Mouse (Mus musculus) midbrain, postnatal 0 days (tissue): ENCODE data around the gene Cbs. TPM values are rescaled to one million over a fixed set of nuclear protein-coding genes. Genes with fewer than 3 reads are reported as not detected.

Experiments
- ATAC-seq: fragments of 200-750 bp; cut with Nextera tagmentation; 2 replicates; pipeline ENCODE4 v1.8.0; 2017; ENCODE audit warnings: moderate number of reproducible peaks, mild to moderate bottlenecking, moderate TSS enrichment, moderate library complexity; ENCODE audit not compliant: low FRiP score
- DNase-seq: peaks from one replicate; pipeline ENCODE4 v3.0.0-alpha.2; 2015; ENCODE audit warnings: low spot score
- H3K27ac ChIP-seq: fragments of 300-500 bp; sonication (generic); 2 replicates; pipeline ENCODE4 v1.5.1; 2014; ENCODE audit warnings: low read depth, mild to moderate bottlenecking, low read length, mixed read lengths
- H3K27me3 ChIP-seq: fragments of 300-500 bp; sonication (generic); 2 replicates; pipeline ENCODE4 v1.6.1; 2014; ENCODE audit warnings: low read length, control low read depth, mixed read lengths; ENCODE audit not compliant: insufficient read depth
- H3K36me3 ChIP-seq: fragments of 300-500 bp; sonication (generic); 2 replicates; pipeline ENCODE4 v1.6.1; 2014; ENCODE audit warnings: low read length, control low read depth, mixed read lengths; ENCODE audit not compliant: insufficient read depth
- H3K4me1 ChIP-seq: fragments of 300-500 bp; sonication (generic); 2 replicates; pipeline ENCODE4 v1.6.1; 2014; ENCODE audit warnings: mild to moderate bottlenecking, control low read depth, antibody characterized with exemption, low read length, mixed read lengths; ENCODE audit not compliant: insufficient read depth
- H3K4me2 ChIP-seq: fragments of 300-500 bp; sonication (generic); 2 replicates; pipeline ENCODE4 v1.6.1; 2014; ENCODE audit warnings: low read depth, mild to moderate bottlenecking, low read length, mixed read lengths; ENCODE audit not compliant: poor library complexity, severe bottlenecking
- H3K4me3 ChIP-seq: fragments of 300-500 bp; sonication (generic); 2 replicates; pipeline ENCODE4 v1.5.1; 2014; ENCODE audit warnings: low read depth, mild to moderate bottlenecking, low read length, moderate library complexity
- H3K9ac ChIP-seq: fragments of 300-500 bp; sonication (generic); replicated peaks from 2 replicates; pipeline ENCODE4 v1.6.1; 2014; ENCODE audit warnings: mild to moderate bottlenecking, low read length, moderate library complexity, mixed read lengths; ENCODE audit not compliant: poor library complexity, severe bottlenecking
- H3K9me3 ChIP-seq: fragments of 300-500 bp; sonication (generic); 2 replicates; pipeline ENCODE4 v1.6.1; 2016; ENCODE audit warnings: low read length, control low read depth
- CTCF ChIP-seq: IDR thresholded peaks from 2 replicates; pipeline ENCODE4 v1.5.1; 2016; ENCODE audit warnings: antibody characterized with exemption, mild to moderate bottlenecking
- WGBS: fragments of 180-500 bp; shearing (Covaris S2); extraction: QIAGEN DNeasy Blood & Tissue Kit; methylation state at CpG from one replicate; pipeline ENCODE4 v1.1.7; 2014; 5-methylcytosine and 5-hydroxymethylcytosine counted together
- microRNA-seq: library from miRNA; unstranded; fragments of <30 nt; microRNA quantifications from one replicate; pipeline ENCODE4, GENCODE M21; 2016; ENCODE audit warnings: borderline number of aligned reads
- polyA plus RNA-seq: library from polyadenylated mRNA; unstranded; fragments of >200 nt; fragmentation: Nextera tagmentation; extraction: Ambion mirVana; gene quantifications from 2 replicates; pipeline ENCODE4 v1.2.1, GENCODE M21; 2015
- total RNA-seq: library from RNA; depleted of rRNA; stranded (reverse); fragments of >200 nt; gene quantifications from 2 replicates; pipeline ENCODE4 v1.2.3, GENCODE M21; 2014; rRNA removed

Cbs gene
- total and polyA plus RNA-seq, 2 experiments from 2014 or later = 16.3 to 29.6 TPM

DNA sequence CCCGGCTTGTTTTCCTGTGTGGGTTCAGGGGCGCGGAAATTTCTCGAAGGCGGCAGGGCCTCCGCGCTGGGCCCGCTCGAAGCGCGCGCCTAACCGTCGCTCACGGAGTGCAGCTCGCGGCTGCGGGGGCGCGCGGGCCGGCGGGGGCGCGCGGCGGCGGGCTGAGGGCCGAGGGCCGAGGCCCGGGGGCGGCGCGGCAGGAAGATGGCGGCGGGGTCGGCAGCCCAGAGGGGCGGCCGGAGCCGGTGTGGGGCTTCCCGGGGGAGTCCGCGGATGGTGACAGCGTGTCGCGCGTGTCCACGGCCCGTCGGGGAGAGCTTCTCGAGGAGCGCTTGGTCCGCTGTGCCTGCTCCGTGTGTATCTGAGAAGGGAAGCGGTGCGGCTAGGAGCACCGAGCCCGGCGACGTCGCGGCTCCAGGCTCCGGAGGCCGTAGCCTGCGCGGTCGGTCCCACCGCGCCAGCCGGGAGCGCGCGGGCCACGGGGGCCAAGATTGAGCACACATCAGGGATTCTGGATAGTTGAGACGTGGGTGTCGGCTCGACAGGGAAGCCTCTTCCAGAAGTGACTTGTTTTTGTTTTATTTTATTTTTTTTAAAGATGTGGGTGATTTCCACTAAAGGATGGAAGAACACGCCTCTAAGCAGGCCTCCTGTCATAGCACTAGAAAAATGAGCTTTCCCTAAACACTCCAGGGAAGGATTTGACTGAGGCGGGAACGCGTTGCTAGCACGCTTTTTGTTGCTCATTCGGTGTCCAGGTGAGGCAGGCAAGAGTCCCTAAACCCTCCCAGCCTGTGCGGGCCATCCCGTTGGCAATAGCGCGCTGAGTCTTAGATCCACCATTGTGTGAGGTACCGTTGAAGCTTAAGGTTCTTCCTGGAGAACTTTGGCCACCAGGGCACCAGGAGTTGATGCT is 71.6 kb downstream of the Cbs start:
- peak overlapping the region; percentile 89 for H3K4me2 ChIP-seq
- peak overlapping the region; percentile 84 for H3K9ac ChIP-seq
- TF ChIP-seq CTCF = peak; percentile 31
- DNase-seq (peak; percentile 86), ATAC-seq (peak; percentile 55)
- H3K27ac ChIP-seq = peak overlapping the region; percentile 99
- H3K4me3 ChIP-seq = peak overlapping the region; percentile 85
- peaks cover 31% of the 10 kb centered on the region for H3K4me1 ChIP-seq
- under 1% methylated on average over 69 of the region's 88 CpGs for WGBS
- H3K27me3 ChIP-seq = no peaks in the 10 kb centered on the region
- H3K9me3 ChIP-seq = no peaks in the 10 kb centered on the region
- no peaks in the 10 kb centered on the region for H3K36me3 ChIP-seq

DNA sequence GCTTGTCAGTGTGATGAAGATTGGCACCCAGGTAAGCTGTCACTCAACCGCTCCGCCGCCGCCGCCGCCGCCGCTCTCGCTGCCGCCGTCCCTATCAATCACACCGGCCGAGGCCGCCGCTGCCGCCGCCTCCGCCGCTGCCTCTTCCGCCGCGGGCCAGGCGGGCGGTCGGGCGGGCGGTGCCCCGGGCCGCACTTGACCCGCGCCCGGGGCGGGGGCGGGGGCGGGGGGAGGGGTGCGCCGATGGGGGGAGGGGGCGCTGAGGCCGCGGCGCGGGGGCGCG is 72.2 kb downstream of the Cbs start:
- DNase-seq (no peak), ATAC-seq (no peak)
- peak overlapping the region; percentile 89 for H3K4me2 ChIP-seq
- WGBS = 0% methylated on average over 7 of the region's 44 CpGs
- H3K9me3 ChIP-seq = no peaks in the 10 kb centered on the region
- H3K9ac ChIP-seq = peak overlapping the region; percentile 84
- H3K27me3 ChIP-seq = no peaks in the 10 kb centered on the region
- TF ChIP-seq CTCF = no peak
- peak overlapping the region; percentile 85 for H3K4me3 ChIP-seq
- no peaks in the 10 kb centered on the region for H3K36me3 ChIP-seq
- peaks cover 31% of the 10 kb centered on the region for H3K4me1 ChIP-seq
- peak overlapping the region; percentile 99 for H3K27ac ChIP-seq

DNA sequence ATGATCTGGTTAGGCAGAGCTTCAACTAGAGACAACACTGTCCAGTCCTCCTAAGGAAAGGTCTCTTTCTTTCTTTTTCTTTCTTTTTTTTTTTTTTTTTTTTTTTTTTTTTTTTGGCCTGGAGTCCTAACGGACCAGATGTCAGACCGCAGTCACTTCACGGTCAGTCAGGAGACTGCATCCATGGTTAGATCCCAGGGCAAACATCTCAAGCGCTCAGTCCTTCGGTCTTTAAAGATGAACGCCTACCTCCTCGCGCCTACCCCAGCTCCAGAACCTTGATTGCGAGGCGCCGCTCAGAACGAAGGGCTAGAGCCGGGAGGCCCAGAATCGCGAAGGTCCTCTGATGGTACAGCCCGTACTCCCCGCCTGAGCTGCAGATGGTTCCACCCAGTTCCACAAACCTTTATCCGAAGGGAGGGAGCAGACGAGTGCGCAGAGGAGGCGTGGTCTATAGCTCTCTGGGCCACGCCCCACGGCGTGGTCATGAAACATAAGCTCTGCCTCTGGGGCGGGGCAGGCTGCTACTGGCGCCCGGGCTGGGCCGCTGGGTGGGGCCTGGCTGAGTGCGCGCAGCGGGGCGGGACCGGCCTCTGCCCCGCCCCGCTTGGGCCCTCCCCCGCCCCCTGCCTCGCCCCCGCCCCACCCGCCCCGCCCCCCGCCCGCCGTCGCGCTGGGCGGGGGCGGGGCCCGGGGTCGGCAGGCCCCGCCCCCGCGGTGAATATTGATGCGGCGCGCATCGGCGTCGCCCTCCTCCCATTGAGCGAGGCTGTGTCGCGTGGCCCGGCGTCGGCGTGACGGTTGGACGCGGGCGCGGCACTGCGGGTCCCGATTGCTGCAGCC is 72.8 kb downstream of the Cbs start, which contains the start of gene Pknox1:
Pknox1 (plus strand) TSS at position 720 of the 843 bp plus-strand sequence.
- Histone ChIP-seq H3K36me3 (no peaks in the 10 kb centered on the region), H3K9ac (peak within 1 kb of the TSS; percentile 84), H3K27me3 (no peaks in the 10 kb centered on the region), H3K4me1 (peaks cover 28% of the 10 kb centered on the region), H3K4me2 (peak within 1 kb of the TSS; percentile 89), H3K4me3 (peak within 1 kb of the TSS; percentile 85), H3K9me3 (no peaks in the 10 kb centered on the region), H3K27ac (peak within 1 kb of the TSS; percentile 99)
- ATAC-seq = peak; percentile 97
- TF ChIP-seq CTCF = no peak
- WGBS = 0% methylated on average over 49 of the region's 72 CpGs
- peak; percentile 100 for DNase-seq

DNA sequence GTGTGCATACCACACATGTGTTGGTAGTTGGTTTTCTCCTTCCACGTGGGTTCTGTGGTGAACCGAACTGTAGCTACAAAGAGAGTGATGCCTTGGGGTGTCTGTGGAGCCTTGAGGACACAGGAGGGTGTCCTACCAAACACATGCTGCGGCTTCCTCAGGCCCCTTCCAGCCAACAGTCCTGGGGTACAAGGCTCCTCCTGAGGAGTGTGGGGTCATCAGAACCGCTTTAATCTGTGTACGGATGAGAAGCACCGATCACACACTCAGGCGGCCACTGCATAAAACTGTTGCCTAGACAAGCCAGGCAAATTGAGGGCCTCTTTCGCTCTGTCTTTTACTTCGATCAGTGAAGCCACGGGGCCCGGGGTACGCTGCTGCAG is 73.4 kb downstream of the Cbs start:
- Histone ChIP-seq H3K9ac (peak overlapping the region; percentile 8), H3K4me1 (peaks cover 27% of the 10 kb centered on the region), H3K27ac (peak overlapping the region; percentile 69), H3K36me3 (no peaks in the 10 kb centered on the region), H3K4me3 (peak overlapping the region; percentile 27), H3K9me3 (no peaks in the 10 kb centered on the region), H3K4me2 (peak overlapping the region; percentile 58), H3K27me3 (no peaks in the 10 kb centered on the region)
- ATAC-seq (no peak), DNase-seq (peak; percentile 32)
- TF ChIP-seq CTCF = no peak
- WGBS = 11% methylated on average over 12 of the region's 12 CpGs

- Histone ChIP-seq H3K4me2 (no peak overlapping the region), H3K27me3 (no peaks in the 10 kb centered on the region), H3K9me3 (no peaks in the 10 kb centered on the region), H3K27ac (no peak overlapping the region), H3K36me3 (no peaks in the 10 kb centered on the region), H3K9ac (no peak overlapping the region), H3K4me3 (no peak overlapping the region), H3K4me1 (0 out of 2 replicates have a peak, but pooled peaks cover 3% of the 10 kb centered on the region)
- TF ChIP-seq CTCF = no peak
- ATAC-seq (no peak), DNase-seq (no peak)
- 91% methylated on average over 11 of the region's 11 CpGs for whole genome bisulfite sequencing
Observed at GRCm38 (mm10) chr17:31559021-31559789, 77.8 kb downstream of the Cbs start.

Small RNA genes within 50 kb of the gene (microRNA-seq; reads per million reads assigned to microRNA genes)
- not detected for gene Gm24970

Other genes starting within 250 kb of the Cbs start
- 66.0 and 66.8 TPM in 2 replicates for gene Wdr4, start 117.3 kb downstream of the Cbs start, total RNA-seq
- gene Wdr4, start 117.3 kb downstream of the Cbs start, polyA plus RNA-seq = 27.0 and 29.3 TPM in 2 replicates
- gene Ndufv3, start 117.1 kb downstream of the Cbs start, total RNA-seq = 221 and 257 TPM in 2 replicates
- gene Ndufv3, start 117.1 kb downstream of the Cbs start, polyA plus RNA-seq = 513 and 552 TPM in 2 replicates
- 18.3 and 22.7 TPM in 2 replicates for gene Pknox1, start 72.5 kb downstream of the Cbs start, total RNA-seq
- 14.3 and 14.9 TPM in 2 replicates for gene Pknox1, start 72.5 kb downstream of the Cbs start, polyA plus RNA-seq
- gene U2af1, start 21.7 kb upstream of the Cbs start, total RNA-seq = 55.5 and 72.9 TPM in 2 replicates
- 182 and 188 TPM in 2 replicates for gene U2af1, start 21.7 kb upstream of the Cbs start, polyA plus RNA-seq
- gene Cryaa, start 40.6 kb upstream of the Cbs start, total RNA-seq = 1.6 and 1.9 TPM in 2 replicates
- gene Cryaa, start 40.6 kb upstream of the Cbs start, polyA plus RNA-seq = 0.37 and 0.39 TPM in 2 replicates
- gene Sik1, start 218.6 kb upstream of the Cbs start, total RNA-seq = 48.5 and 54.2 TPM in 2 replicates
- gene Sik1, start 218.6 kb upstream of the Cbs start, polyA plus RNA-seq = 17.6 and 22.3 TPM in 2 replicates